In the genomic region with DNA sequence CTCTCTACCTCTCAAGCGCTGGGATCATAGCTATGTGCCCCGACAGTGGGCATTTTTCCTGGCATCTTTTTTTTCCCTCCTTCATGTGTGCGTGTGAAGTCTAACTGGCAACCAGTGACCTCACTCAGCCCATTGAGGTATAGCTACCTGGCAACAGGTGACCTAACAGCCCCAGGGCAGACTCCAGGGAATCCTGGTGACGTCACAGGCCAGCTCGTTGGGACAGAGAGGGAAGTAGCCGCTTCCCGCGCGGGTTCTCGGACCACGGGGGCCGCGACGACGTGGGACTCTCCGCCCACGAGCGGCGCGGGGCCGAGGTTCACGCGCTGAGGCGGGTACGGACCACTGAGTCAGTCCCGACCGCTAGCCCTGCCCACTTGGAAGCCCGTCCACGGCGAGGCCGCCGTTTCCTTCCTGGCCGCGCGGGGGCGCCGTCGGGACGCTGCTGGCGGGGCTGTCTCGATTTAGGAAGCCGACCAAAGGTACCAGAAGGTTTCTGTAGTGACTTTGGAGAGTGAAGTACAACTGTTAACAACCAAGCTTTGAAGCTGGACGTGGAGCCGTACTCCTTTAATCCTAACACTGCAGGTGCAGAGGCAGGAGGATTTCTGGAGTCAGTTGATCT, we compare ENCODE assay signal across 8 mouse cellular contexts. TPM values are rescaled to one million over a fixed set of nuclear protein-coding genes. Genes with fewer than 3 reads are reported as not detected.
DNase-seq lines count a peak whose midpoint lies in the region; ATAC-seq and TF ChIP-seq lines count a peak whose summit lies in the region.

Slc6a21 (plus strand) TSS at position 378 of the 625 bp plus-strand sequence.

- TF ChIP-seq POLR2A in limb, embryonic 14.5 days (IDR thresholded peaks at IDR 0.05; ENCODE audit: borderline replicate concordance, extremely low read depth, insufficient read depth, insufficient read length), result no peak

- peaks cover 14% of the 10 kb centered on the region for H3K4me1 ChIP-seq in embryonic facial prominence, embryonic 10.5 days
- no peaks in the 10 kb centered on the region for H3K4me1 ChIP-seq in limb, embryonic 14.5 days (ENCODE audit: control insufficient read depth, insufficient read depth, low read length)
- H3K4me1 ChIP-seq in midbrain, embryonic 16.5 days (ENCODE audit: control insufficient read depth, insufficient read depth, low read length), result peaks cover 2% of the 10 kb centered on the region; the same call in 1 of the 2 replicates

- H3K9me3 ChIP-seq in embryonic facial prominence, embryonic 10.5 days, result no peaks in the 10 kb centered on the region
- no peaks in the 10 kb centered on the region for H3K9me3 ChIP-seq in limb, embryonic 14.5 days (ENCODE audit: control insufficient read depth, low read length)
- no peaks in the 10 kb centered on the region for H3K9me3 ChIP-seq in midbrain, embryonic 16.5 days (replicated peaks; ENCODE audit: control insufficient read depth, low read length, poor library complexity, severe bottlenecking)

- H3K9ac ChIP-seq in limb, embryonic 14.5 days (ENCODE audit: low read depth, low read length, severe bottlenecking), result peak within 1 kb of the TSS; percentile 44; the same call in 1 of the 2 replicates
- H3K9ac ChIP-seq in midbrain, embryonic 16.5 days (ENCODE audit: low read depth, low read length), result no peak within 1 kb of the TSS

- peak within 1 kb of the TSS; percentile 5; the same call in 1 of the 2 replicates for H3K27ac ChIP-seq in embryonic facial prominence, embryonic 10.5 days (replicated peaks)
- H3K27ac ChIP-seq in limb, embryonic 14.5 days (replicated peaks; ENCODE audit: low read depth, low read length), result no peak within 1 kb of the TSS
- no peak within 1 kb of the TSS for H3K27ac ChIP-seq in midbrain, embryonic 16.5 days (ENCODE audit: low read length)

- peak within 1 kb of the TSS; percentile 59 for H3K4me3 ChIP-seq in embryonic facial prominence, embryonic 10.5 days
- peak within 1 kb of the TSS; percentile 30 for H3K4me3 ChIP-seq in limb, embryonic 14.5 days (replicated peaks; ENCODE audit: low read length)
- H3K4me3 ChIP-seq in midbrain, embryonic 16.5 days (ENCODE audit: low read depth, low read length), result peak within 1 kb of the TSS; percentile 19; the same call in 1 of the 2 replicates

- 7% methylated on average over 44 of the region's 44 CpGs for WGBS in embryonic facial prominence, embryonic 10.5 days
- WGBS in limb, embryonic 14.5 days, result 6% methylated on average over 43 of the region's 44 CpGs
- WGBS in midbrain, embryonic 16.5 days, result 7% methylated on average over 44 of the region's 44 CpGs

- peaks cover 31% of the 10 kb centered on the region for H3K27me3 ChIP-seq in embryonic facial prominence, embryonic 10.5 days (replicated peaks; ENCODE audit: low read depth, poor library complexity, severe bottlenecking)
- H3K27me3 ChIP-seq in limb, embryonic 14.5 days (ENCODE audit: control insufficient read depth, insufficient read depth, low read length), result 0 out of 2 replicates have a peak, but pooled peaks cover 8% of the 10 kb centered on the region
- H3K27me3 ChIP-seq in midbrain, embryonic 16.5 days (ENCODE audit: control insufficient read depth, insufficient read depth, low read depth, low read length), result no peaks in the 10 kb centered on the region; the same call in 1 of the 2 replicates

- H3K4me2 ChIP-seq in limb, embryonic 14.5 days (replicated peaks; ENCODE audit: low read depth, low read length, severe bottlenecking), result peak within 1 kb of the TSS; percentile 58
- H3K4me2 ChIP-seq in midbrain, embryonic 16.5 days (ENCODE audit: low read length), result peak within 1 kb of the TSS; percentile 53

- no peaks in the 10 kb centered on the region for H3K36me3 ChIP-seq in embryonic facial prominence, embryonic 10.5 days (replicated peaks)
- H3K36me3 ChIP-seq in limb, embryonic 14.5 days (ENCODE audit: control insufficient read depth, insufficient read depth, low read length), result no peaks in the 10 kb centered on the region
- no peaks in the 10 kb centered on the region for H3K36me3 ChIP-seq in midbrain, embryonic 16.5 days (ENCODE audit: control insufficient read depth, insufficient read depth, low read length)

- DNase-seq in urinary bladder, adult 18-20 months (ENCODE audit: low spot score in 2 of 2), result peak; percentile 56 to 75
- DNase-seq in urinary bladder, postnatal 10 days (ENCODE audit: low spot score), result no peak
- DNase-seq in embryonic facial prominence, embryonic 10.5 days (ENCODE audit: low spot score), result peak; percentile 79
- peak; percentile 74 to 86 for DNase-seq in heart, adult 18-20 months
- DNase-seq in kidney, adult 18-20 months, result peak; percentile 90
- peak; percentile 10 for DNase-seq in limb, embryonic 14.5 days (ENCODE audit: low spot score)
- peak; percentile 72 to 83 for DNase-seq in spleen, postnatal 10 days (ENCODE audit: low spot score in 2 of 2)

- ATAC-seq in limb, embryonic 14.5 days (ENCODE audit: low FRiP score, low read depth), result no peak
- no peak for ATAC-seq in midbrain, embryonic 16.5 days

RNA-seq across cellular contexts. Expression of gene Slc6a21, which starts in this region (rescaled TPM):
- polyA plus RNA-seq in embryonic facial prominence, embryonic 10.5 days (2016; fragmentation: Nextera tagmentation; extraction: Ambion mirVana), result not detected in 2 replicates
- total RNA-seq in heart, adult 18-20 months (2021), result not detected
- not detected in 2 replicates for polyA plus RNA-seq in limb, embryonic 14.5 days (2012; rRNA removed)
- not detected in 2 replicates for polyA plus RNA-seq in limb, embryonic 14.5 days (2014; fragmentation: Nextera tagmentation; extraction: Ambion mirVana)
- not detected in 2 replicates for polyA plus RNA-seq in midbrain, embryonic 16.5 days (2015; fragmentation: Nextera tagmentation; extraction: Ambion mirVana)

Comparison
In these comparisons a context has a peak if more than half of its experiments do, and no peak if none do; other contexts are left out.
1. Peak in DNase-seq, H3K4me3 ChIP-seq and H3K27ac ChIP-seq in embryonic facial prominence, embryonic 10.5 days; RNA of the gene not detected or under 1 TPM.
2. Peak in DNase-seq in heart, adult 18-20 months; RNA of the gene not detected or under 1 TPM.
3. Peak in DNase-seq, H3K4me3 ChIP-seq, H3K9ac ChIP-seq and H3K4me2 ChIP-seq in limb, embryonic 14.5 days; RNA of the gene not detected or under 1 TPM.